Mouse (Mus musculus) ES-CJ7 (cell line): ENCODE results near the gene Poc1b.

Source experiments
- DNase-seq: peaks from one replicate; pipeline ENCODE4 v3.0.0; 2011; ENCODE audit warnings: low read depth, low spot score

Poc1b gene

DNA sequence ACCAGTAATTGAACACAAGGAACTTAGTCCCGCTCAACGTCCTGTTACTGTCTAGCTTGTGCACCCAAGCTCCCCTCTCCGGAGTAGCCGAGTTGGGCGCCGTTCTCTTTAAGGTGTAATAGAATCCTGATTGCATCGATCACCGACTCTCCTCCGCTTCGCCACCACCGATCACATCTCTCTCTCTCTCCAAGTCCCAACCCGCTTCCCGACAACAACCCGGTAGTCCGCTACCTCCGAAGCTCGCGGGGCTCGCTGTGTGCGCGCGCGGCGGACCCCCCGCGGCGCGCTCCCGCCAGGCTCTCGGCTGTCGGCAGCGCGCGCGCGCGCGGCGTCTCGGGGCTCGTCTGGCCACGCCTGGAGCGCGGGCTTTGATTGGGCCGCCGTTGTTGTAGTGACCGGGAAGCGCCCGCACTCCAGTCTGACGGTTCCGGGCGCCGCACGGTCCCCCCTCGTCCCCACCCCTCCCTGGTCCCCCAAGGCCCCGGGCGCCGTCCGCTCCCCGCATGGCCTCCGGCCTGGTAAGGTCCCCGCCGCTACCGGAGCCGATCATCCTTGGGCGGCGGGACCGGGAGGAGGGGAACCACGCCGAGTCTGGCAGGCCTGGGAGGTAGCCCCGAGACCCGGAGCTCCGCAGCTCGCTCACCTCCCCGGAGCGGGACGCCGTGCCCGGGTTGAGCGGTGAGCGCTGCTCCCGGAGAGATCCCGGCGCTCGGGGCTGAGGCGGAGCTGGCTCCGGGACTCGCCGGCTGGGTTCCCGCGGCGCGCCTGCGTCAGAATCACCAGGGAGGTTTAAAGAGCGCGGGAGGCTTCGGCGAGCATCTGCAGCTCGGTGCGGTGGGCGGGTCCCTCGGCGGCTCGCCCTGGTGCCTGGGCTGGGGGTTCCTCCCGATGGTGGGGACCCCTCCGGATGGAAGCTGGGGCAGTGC lies at the start of gene Poc1b:
TSS of gene Poc1b (plus strand) at position 334 of the 929 bp plus-strand sequence.
- peak; percentile 83 for DNase-seq

- DNase-seq, result no peak
These were observed 46.2 kb upstream of the Poc1b start for GRCm38 (mm10) chr10:99060588-99060987.

DNA sequence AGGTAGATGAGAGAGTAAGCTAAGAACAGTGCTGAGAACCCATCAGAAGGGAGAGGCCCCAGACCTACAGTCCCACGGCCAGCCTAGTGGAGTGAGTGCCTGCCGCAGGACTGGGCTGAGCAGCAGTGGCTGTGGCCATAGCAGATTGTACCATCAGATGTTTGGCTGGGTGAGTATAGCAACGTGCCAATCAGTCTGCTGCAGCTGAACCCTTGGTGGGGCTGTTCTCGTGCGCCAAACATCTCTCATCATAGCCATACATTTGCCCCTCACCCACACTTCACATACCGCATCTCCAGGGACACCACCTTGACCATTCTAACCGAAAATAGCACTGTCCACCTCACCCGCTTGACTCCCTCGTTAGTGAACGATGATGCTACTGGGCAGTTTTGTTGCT lies 45.4 kb upstream of the Poc1b start:
- DNase-seq, result no peak

DNA sequence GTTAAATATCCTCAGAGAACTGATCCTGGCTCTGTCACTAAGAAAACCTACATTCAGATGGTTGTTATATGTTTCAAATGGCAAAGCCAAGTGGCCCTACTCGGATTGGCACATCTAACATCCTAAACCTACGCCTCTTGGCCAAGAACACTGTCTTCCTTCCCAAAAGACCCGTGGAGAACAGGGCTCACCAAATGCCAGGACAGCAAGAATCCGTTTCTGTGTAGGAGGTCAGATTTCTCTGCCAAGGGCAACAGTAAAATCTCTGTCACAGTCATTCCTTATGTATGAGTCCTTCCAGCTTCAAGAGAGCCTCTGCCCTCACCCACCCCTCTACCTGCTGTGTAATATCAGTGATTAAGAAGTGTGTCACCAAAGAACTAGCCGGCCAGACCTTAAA lies 44.3 kb upstream of the Poc1b start:
- no peak for DNase-seq

DNA sequence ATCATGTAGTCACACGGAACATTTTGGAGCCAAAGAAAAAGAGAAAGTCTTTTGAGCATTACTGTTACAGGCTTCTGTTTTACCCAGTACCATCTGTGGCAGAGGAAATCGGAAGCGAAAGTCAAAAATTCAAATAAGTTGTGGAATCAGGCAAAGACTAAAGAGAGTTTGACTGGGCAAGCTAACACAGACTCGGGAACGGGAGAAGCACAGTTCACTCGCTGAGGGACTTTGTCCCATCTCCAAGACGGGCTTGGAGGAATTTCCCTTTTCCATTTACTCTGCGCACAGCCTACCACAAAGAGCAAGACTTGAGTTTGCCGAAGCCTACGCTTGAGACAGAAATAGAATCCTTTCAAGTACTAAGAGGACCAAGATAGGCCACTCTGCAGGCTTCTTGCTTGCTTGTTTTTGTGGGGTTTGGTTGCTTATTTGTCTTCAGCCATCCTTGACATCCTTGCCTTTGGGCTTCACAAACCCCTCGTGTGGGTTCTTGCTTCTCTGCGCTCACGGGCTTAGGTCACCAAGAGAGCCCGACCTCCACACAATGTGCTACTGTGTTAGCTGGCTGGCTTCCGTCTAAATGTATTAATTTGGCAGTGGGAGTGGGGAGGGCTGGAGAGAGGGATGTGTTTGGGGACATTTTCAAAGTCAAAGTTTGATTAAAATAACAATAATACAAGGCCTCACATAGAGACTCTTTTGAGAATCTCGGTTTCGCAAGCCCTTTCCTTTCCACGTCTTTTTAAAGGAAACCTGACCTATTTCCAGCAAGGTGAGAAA lies 30.5 kb upstream of the Poc1b start:
- no peak for DNase-seq

DNA sequence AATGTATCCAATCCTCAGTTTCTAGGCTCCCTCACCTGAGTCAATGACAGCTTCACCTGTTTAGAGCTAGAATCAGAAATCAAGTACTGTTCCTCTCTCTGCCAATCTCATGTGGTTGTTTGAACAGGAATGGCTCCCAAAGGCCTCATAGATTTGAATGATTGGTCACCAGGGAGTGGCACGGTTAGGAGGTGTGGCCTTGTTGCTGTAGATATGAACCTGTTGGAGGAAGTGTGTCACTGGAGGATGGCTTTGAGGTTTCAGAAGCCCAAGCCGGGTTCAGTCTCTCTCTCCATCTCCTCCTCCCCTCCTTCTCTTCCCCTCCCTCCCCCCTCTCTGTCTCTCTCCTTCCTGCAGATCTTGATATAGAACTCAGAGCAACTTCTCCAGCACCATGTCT lies 28.2 kb upstream of the Poc1b start:
- no peak for DNase-seq

DNA sequence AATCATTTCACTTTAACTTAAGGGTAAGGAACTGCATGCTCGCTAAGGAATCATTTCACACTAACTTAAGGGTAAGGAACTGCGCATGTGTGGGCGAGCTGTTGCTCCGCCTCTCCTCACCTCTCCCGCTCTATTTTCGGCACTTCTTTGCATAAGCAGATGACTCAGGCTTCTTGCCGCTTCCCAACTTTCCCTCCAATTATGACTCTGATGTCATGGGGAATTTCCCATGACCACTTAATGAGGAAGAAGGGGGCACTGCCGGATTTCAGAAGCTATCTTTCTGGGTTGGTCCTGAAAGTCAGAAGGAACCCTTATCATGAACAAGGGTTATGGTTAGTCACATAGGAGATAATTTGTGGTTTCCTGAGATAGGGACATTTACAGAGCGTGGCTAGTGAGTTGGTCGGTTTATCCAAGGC lies 25.3 kb upstream of the Poc1b start:
- DNase-seq, result no peak

DNA sequence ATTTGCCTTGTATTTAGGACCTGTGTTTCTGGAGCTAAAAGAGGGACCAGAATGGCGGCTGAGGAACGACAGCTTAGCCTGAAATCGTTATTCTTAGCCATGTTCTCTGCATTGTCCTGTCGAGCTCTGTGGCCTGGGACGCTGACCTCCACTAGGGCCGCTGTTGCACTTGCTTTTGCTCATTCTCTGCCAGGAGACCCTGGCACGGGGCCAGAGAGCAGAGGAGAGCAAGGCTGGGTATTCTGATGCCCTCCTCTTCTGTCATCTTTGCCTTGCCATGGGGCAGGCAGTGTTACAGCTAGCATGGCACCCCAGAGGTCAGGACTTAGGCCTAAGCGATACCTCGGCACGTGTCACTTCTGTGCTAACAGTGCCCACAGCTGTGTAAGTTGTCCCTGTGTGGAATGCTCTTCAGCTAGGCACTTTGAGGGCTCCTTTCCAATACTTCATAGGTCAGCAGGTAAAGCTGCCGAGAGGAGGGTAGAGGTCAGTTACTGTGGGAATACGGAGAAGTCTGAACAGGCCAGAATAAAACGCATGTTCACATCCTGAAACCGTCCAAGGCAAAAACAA lies 23.3 kb upstream of the Poc1b start:
- DNase-seq, result no peak

DNA sequence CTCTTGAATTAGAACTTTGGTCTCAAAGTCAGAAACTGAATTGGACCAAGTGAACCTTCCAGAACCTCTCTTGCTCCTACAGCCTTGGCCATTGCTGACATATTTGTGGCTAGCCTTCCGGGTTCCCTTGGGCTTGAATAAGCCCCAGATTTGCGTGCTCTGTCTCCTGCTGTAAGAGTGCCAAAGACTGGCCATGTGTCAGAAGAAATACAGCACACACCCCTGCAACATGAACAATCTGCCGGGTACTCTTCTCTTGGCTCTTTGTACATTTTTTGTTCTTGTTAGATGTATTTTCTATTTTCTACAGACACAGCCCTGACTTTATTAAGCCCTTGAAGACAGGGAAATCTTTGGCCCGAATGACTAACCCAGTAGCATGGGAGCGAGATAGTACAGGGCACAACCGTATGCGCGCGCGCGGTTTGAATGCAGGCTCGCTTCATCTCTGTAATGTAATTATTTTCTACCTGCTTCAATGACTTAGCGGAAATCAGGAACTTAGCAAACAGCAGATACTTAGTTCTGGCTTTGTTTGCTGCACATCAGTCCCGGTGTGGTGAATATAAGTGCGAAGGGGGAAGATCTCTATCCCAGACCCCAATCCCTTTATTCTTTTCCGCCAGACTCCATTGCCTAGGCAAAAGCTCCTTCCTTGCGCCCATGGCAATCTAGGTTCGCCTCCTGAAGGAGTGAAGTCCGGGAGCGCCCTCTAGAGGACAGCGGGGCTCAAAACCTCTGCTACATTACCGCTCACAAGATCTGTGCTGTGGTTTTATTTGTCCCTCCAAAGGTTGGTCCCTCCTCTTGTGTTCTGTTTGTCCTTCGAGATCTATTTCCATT lies 22.2 kb upstream of the Poc1b start:
- peak; percentile 91 for DNase-seq

DNA sequence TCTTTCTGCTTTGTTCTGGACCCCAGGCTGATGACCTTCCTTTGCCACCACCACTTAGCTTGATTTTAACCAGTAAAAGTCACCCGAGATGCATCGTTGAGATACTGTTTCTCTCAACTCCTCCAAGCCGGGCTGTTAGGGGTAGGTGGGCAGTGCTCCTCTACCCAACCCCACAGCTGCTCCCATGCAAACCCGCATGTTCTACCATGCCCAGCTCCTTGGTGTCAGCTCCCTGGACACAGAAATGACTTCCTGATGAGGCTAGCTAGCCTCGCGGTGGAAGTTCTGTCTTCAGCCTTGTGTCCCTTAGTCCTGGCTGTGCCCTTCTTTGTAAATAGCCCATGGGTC lies 21.6 kb upstream of the Poc1b start:
- no peak for DNase-seq

GRCm38 (mm10) chr10:99086029-99086428 lies 20.8 kb upstream of the Poc1b start:
- no peak for DNase-seq

GRCm38 (mm10) chr10:99089906-99090305 lies 16.9 kb upstream of the Poc1b start:
- no peak for DNase-seq

DNA sequence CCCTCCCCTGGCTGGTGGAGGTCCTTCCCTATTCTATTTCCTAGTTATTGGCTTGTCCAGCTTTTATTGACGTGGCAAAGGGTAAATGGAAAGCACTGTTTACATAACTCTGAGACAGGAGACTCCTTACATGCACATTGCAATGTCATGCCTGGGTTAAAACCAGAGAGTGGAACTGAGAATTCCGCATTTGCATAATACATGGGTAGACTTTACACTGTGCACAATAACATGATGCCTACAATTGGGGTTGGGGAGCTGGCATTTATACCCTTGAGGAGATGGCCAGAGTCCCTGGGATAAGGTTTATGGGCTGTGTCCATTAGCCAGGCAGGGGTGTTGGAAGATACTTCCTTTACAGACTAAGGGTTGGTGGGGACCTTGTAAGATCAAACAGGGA lies 13.5 kb upstream of the Poc1b start:
- no peak for DNase-seq

DNA sequence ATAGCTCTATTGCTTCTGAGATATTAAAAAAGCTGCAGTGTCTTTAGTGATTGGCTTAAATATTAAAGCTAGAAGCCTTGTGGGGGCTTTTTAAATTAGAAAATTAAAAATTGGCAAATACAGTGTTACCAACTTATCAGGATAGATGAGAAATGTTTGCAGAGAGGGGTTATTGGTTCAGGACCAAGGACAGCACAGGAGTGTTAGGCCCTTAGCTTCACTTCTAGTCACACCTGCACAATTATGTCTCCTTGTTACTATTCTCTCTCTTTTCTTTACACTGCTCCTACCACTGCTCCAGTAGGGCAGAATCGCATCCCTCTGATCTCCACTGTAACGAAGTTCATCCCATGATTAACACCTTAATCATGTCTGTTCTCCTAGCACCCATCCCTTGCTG lies 11.7 kb upstream of the Poc1b start:
- DNase-seq, result no peak

- peak; percentile 10 for DNase-seq
These were observed 9.5 kb upstream of the Poc1b start for GRCm38 (mm10) chr10:99097374-99097773.

GRCm38 (mm10) chr10:99105522-99105921 lies 1.3 kb upstream of the Poc1b start:
- DNase-seq, result no peak

- DNase-seq, result no peak
These were observed 529 bp upstream of the Poc1b start for GRCm38 (mm10) chr10:99106311-99106702.

GRCm38 (mm10) chr10:99107964-99108363 lies 1.1 kb downstream of the Poc1b start, which contains the start of gene Galnt4:
Gene Galnt4, plus strand, starts transcription at chr10:99108159.
- DNase-seq, result peak; percentile 89

DNA sequence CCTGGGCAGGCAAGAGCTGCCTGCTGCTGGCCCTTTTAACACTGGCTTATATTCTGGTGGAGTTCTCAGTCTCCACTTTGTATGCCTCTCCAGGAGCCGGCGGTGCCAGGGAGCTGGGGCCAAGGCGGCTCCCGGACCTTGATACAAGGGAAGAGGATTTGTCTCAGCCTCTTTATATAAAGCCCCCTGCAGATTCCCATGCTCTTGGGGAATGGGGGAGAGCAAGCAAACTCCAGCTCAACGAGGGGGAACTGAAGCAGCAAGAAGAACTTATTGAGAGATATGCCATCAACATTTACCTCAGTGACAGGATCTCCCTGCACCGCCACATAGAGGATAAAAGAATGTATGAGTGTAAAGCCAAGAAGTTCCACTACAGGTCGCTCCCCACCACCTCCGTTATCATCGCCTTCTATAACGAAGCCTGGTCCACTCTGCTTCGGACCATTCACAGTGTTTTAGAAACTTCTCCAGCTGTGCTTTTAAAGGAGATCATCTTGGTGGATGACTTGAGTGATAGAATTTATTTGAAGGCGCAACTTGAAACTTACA lies 1.7 kb downstream of the Poc1b start:
- peak; percentile 30 for DNase-seq

DNA sequence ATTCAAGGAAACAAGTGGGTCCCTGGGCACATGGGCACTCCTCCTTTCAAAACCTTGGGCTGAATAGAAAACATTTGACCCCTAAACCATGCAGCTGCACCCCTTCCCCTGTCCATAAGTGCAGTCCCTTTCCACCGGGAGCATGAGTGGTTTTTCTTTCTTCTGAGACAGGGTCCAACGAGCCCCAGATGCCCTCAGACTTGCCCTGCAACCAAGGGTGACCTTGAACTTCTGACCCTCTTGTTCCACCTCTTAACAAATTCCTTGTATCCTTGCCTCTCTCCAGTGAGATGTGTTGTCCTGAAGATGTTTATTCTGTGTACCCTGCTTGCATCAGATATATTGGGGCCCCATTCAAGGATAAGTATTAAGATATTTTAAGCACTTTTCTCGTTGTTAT lies 6.7 kb downstream of the Poc1b start:
- peak; percentile 58 for DNase-seq

GRCm38 (mm10) chr10:99114295-99114694 lies 7.5 kb downstream of the Poc1b start:
- DNase-seq, result no peak
